Mouse (Mus musculus) layer of hippocampus, postnatal 10 days (tissue): ENCODE results near the gene Ggnbp2. TPM values are rescaled to one million over a fixed set of nuclear protein-coding genes. Genes with fewer than 3 reads are reported as not detected.
"Not testable (repeated sequence)": the region's sequence is repeated elsewhere in the genome, so short reads cannot be mapped to it uniquely, and the experiment has no call there.

ENCODE experiments used
- DNase-seq, 2 experiments: peaks; one replicate each; pipeline ENCODE4 v3.0.0; 2021; ENCODE audit warnings: low spot score in 2 of 2
- total RNA-seq, 2 experiments: library from RNA; stranded (reverse); gene quantifications; 2 replicates each; pipeline ENCODE4 v1.2.3; 2021

Ggnbp2 gene
- total RNA-seq, 2 experiments from 2014 or later: 89.3 to 92.2 TPM

GRCm38 (mm10) chr11:84879772-84880464 is 9.3 kb upstream of the Ggnbp2 start, which contains the start of the genes Myo19 and Pigw:
Gene Myo19, plus strand, starts transcription at chr11:84880148.
Gene Pigw, minus strand, starts transcription at chr11:84880285.
- peak; percentile 74 to 83 for DNase-seq

- no peak for DNase-seq
These were observed 8.6 kb upstream of the Ggnbp2 start for GRCm38 (mm10) chr11:84879007-84879771.

GRCm38 (mm10) chr11:84876020-84876419 is 5.4 kb upstream of the Ggnbp2 start:
- DNase-seq: not testable (repeated sequence)

- DNase-seq: no peak
These were observed 2.6 kb upstream of the Ggnbp2 start for GRCm38 (mm10) chr11:84873042-84873833.

GRCm38 (mm10) chr11:84871548-84872069 is 992 bp upstream of the Ggnbp2 start:
- DNase-seq: no peak

GRCm38 (mm10) chr11:84871046-84871445 is 429 bp upstream of the Ggnbp2 start:
- DNase-seq: no peak

GRCm38 (mm10) chr11:84869537-84870232 is 932 bp downstream of the Ggnbp2 start:
- DNase-seq: peak; percentile 92 to 95

GRCm38 (mm10) chr11:84868786-84869259 is 1.8 kb downstream of the Ggnbp2 start:
- DNase-seq: no peak

- no peak for DNase-seq
These were observed 3.0 kb downstream of the Ggnbp2 start for GRCm38 (mm10) chr11:84867586-84867985.

GRCm38 (mm10) chr11:84865268-84865667 is 5.3 kb downstream of the Ggnbp2 start:
- no peak for DNase-seq

- DNase-seq: no peak
These were observed 15.3 kb downstream of the Ggnbp2 start for GRCm38 (mm10) chr11:84855285-84855684.

GRCm38 (mm10) chr11:84847475-84848090 is 23.0 kb downstream of the Ggnbp2 start:
- no peak for DNase-seq

- DNase-seq: no peak
These were observed 23.7 kb downstream of the Ggnbp2 start for GRCm38 (mm10) chr11:84846741-84847474.

- no peak for DNase-seq
These were observed 31.3 kb downstream of the Ggnbp2 start for GRCm38 (mm10) chr11:84839330-84839729.

GRCm38 (mm10) chr11:84829495-84829894 is 41.1 kb downstream of the Ggnbp2 start:
- DNase-seq: not testable (repeated sequence)

GRCm38 (mm10) chr11:84828516-84829399 is 41.9 kb downstream of the Ggnbp2 start, which contains the start of gene Dhrs11:
Gene Dhrs11, minus strand, starts transcription at chr11:84828994.
- peak; percentile 89 to 91 for DNase-seq

- no peak for DNase-seq
These were observed 42.6 kb downstream of the Ggnbp2 start for GRCm38 (mm10) chr11:84827901-84828503.

- no peak for DNase-seq
These were observed 43.1 kb downstream of the Ggnbp2 start for GRCm38 (mm10) chr11:84827492-84827891.
